Mouse (Mus musculus) cerebellum, adult 8-10 months (tissue): ENCODE measurements around the gene 2310034G01Rik.

ENCODE experiments used
- DNase-seq: peaks from one replicate; pipeline ENCODE4 v3.0.0; 2022

2310034G01Rik gene

DNA sequence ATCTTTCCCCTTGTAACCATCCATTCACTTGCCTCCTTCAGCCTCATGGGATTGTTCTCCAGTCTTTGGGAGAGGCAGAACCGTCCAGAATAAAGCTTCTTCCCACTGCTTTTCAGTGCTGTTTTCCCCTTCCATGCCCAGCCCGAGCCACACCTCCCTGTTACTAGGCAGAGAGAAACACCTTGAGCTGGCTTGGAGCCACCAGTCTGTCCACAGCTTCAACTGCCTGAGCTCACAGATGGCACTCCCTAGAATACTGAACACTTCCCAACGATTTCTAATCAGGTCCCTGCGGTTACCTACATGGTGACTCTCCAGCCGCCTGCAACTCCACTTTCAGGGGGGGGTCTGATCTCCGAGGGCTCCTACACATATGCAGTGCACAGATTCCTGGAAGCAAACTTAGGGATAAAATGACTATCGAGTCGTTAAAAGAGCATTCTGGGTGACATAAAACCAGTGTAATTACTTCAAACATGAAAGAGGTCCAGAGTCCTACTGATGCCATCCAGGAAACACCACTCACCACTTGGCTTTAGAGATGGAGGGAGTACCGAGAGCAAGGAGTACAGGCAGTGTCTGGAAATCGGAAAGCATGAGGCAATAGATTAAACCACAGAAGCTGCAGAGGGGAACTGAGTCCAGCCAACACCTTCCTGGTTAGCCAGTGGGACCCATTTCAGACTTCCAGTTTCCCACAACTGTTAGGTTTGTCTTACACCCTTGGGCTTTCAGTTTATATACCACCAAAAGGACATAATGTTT, at the start of gene 2310034G01Rik:
Gene 2310034G01Rik, minus strand, starts transcription at position 135 of the 765 bp plus-strand sequence.
- DNase-seq, result no peak

DNA sequence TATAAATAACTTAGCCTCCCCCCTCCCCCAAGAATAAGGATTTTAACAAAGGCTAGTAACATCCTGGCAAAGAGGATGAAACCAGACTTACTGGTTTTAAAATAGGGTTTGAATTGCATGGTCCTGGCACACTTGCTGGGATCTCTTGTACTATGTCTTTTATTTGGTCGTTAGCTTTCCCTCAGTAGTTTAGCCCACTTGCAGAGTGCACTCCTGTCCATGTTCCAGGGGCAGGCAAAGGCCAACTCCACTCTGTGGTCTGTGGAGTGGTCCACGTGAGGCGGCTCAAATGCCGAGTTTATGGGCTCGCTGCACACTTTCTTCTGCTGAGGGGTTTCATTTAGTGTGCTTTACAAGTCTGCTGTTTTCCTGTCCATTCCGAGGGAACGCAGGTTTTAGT, 49.8 kb upstream of the 2310034G01Rik start:
- DNase-seq, result no peak

DNA sequence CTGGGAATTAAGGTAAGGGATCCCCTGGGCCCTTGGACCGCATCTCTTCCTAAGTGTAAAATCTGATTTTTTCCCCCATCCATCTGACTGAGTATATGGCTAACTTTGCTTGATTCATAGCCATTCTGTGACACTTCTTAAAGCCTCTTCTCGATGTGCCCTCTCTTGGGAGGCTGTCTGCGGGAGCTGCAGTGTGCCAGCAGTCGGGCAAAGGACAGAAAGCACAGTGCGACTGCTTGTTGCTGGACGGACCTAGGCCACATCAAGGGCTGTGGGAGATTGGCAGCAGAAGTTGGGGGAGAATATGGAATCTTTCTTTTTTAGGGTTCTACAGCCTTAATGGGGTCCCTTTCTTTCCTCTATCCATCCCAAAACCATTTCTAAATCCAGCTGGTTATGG, 49.3 kb upstream of the 2310034G01Rik start:
- no peak for DNase-seq

DNA sequence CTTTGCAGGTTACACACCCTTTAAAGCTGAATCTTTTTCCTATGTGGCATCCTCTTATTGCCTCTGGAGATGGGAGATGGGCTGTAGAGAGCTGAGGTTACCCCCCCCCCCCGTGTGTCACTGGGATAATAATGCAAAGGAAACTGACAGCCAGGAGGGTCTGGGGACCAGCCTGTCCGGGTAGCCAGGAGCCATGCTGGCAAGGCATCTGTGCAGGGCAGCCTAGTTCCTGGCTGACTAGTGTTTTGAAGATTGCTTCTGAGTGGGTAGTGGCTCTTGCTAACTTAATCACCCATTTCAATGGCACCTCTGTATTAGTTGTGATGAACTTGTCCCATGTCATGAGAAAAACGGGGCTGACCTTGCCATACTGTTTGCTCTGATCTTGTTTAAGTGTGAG, 48.3 kb upstream of the 2310034G01Rik start:
- DNase-seq, result no peak

DNA sequence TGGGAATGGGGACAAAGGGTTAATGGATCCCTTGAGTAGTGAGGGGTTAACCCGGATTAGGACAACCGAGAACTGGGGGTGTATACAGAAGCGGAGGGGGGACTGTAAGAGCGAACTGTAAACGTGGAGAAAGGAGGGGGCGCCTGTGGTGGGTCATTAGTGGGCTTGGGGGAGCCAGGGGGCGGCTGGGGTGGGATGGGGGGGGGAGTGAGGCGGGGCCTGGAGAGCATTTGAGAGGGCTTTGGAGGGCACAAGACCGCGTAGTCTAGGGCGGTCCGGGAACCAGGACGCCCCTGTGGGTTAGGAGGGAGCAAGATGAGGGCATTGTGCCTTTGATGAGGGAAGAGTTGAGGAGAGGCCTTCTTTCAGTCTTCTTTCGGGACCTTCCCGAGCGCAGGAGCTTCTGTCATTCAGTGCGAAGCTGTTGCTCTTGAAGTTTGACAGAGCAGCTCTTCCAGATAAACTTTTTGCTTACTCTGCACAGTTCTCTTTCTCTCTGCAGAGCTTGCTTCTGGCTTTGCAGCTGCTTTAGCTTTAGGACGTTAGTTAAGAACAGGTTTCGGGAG, 47.4 kb upstream of the 2310034G01Rik start:
- no peak for DNase-seq

DNA sequence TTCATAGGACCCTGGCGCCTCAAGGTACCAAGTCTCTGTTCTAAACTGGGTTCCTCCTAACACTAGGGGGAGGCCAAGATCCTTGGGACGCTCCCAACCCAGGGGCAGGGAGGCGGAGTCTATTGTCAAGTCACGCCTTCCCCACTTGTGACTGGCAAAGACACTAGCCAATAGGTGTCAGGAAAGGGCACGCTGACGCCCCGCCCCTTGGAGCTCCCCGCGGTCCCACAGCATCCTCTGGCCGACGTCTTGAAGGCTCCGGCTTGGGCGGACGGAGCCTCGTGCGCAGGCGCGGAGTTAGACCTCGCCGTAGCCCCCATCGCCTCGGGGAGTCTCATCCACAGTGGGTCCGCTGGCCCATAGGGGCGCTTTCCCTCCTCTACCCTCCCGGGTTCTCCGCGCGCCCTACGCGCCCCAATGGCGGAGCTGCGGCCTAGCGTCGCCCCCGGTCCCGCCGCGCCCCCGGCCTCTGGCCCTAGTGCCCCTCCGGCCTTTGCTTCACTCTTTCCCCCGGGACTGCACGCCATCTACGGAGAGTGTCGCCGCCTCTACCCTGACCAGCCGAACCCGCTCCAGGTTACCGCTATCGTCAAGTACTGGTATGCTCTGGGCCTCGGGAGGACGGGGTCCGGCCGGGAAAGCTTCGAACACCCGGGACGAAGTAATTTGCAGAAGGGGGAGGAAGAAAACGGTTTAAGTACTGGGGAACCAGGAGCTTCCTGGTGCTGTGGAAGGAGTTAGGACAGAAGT, 46.8 kb upstream of the 2310034G01Rik start, which contains the start of gene Sufu:
Gene Sufu, plus strand, starts transcription at position 211 of the 750 bp plus-strand sequence.
- peak; percentile 99 for DNase-seq

DNA sequence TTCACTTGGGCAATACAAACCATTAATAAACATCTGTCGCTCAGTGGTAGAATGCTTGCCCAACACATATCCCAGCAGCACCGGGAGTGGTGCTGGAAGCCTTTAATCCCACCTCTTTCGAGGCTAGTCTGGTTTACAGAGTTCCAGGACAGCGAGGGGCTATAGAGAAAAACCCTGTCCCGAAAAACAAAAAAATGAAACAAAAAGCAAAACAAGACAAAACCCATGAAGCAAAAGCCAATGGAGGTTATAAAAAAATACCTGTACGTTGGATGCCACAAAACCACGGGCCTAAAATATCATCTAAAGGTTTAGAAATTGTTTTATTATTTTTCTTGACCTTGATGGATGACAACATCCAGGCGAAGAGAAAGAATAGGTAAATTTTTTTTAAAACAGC, 46.0 kb upstream of the 2310034G01Rik start:
- no peak for DNase-seq

DNA sequence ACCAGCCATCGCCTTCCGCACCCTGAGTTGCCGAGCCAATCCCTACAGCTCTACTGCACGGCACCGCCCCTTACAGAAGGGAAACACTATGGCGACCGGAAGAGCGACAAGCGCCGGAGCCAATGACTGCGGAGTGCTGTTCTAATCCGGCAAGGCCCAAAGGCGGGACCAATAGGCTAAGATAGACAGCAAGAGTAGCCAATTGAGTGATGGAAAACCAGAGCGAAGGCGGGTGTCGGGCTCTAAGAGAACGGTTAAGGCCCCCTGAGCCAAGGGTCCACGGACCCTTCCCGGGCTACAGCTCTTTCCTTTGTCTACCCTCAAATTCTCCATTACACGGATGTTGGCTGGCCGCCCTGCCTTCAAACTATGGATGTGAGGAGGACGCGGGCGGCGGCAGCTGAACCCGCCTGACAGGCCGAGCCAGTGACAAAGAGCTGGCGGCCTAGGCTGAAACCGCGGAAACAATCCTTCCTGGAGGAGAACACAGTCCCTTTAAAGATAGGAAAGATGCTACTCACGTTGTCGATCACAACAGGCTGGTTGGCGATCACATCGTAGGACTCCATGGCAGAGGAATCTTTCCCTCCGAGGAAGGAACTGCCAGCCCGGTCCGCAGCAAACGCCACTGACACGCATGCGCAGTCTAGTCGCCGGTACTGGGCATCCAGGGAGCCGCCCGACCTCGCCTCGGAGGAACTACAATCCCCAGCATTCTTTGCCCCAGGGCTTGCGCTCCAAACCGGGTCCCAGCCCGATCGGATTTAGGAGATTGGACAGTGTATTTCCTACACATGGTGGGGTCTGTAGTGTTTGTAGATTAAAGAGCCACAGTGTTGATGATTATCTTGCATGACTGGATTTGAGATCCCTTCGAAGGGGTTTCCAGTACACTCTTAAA, 45.3 kb upstream of the 2310034G01Rik start, which contains the start of gene Actr1a:
Gene Actr1a, minus strand, starts transcription at position 640 of the 901 bp plus-strand sequence.
- peak; percentile 98 for DNase-seq

DNA sequence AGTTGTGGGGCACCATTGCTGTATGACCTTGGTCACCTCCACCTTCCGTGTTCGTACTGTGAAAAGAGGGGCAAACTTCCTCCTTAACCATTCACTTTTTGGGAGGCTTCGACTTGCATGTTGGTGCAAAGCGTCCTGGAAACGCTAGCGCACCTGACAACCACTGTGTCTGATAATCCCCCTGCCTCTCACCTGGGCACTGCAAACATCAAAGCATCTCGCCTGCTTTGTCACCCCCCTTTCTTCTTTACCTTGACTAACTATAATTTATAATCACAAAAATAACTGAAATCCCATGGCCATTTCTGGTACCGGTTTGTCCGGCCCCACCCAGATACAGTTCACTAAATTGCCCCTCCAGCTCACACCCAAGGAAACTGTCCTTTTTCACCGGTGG, 44.6 kb upstream of the 2310034G01Rik start:
- DNase-seq, result no peak

DNA sequence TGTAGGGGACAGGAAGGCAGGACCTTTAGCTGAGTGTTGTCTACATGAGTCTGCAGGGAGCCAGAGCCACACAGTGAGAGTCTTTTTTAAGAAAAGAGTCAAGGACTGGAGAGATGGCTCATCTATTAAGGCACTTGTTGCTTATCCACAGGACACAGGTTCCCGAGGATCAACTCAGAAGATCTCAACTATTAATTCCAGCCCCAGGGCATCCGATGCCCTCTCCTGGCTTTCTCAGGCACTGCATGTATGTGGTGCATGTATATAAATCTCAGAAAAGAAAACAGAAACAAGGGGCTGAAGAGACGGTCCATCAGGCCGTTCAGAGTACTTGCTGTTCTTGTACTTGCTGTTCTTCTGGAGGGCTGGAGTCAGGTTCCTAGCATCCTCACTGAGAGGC, 41.9 kb upstream of the 2310034G01Rik start:
- DNase-seq, result no peak

DNA sequence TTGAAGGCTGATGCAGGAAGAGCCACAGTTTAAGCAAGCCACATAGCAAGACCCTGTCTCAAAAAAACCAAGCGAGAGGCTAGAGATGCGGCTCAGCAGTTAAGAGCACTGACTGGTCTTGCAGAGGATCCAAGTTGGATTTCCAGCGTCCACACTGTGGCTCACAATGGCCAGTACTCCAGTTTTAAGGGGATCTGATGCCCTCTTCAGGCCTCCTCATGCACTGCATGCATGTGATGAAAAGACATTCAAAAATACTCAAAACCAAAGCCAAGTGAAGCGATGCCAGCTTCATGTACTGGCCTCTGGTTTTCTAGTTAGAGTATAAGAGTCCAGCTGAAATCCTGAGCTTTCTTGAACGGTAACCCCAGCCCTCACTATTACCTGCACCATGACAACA, 39.8 kb upstream of the 2310034G01Rik start:
- no peak for DNase-seq

DNA sequence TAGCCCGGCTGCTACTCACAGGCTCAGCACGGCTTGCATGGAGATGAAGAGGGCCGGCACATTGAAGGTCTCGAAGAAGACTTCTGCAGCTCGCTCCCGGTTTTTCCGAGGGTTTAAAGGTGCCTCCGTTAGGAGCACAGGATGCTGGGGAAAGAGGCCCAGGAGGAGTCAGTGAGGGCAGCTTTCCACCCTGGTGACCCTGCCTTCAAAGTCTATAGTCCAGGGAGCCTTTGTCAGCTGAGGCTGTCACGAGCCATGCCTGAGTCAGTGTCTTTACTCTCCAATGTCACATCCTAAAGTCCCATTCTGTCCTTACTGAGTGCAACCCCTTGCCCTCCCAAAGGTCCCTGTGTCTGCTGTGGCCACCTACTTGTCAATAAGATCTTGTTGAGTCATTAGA, 32.2 kb upstream of the 2310034G01Rik start:
- no peak for DNase-seq

DNA sequence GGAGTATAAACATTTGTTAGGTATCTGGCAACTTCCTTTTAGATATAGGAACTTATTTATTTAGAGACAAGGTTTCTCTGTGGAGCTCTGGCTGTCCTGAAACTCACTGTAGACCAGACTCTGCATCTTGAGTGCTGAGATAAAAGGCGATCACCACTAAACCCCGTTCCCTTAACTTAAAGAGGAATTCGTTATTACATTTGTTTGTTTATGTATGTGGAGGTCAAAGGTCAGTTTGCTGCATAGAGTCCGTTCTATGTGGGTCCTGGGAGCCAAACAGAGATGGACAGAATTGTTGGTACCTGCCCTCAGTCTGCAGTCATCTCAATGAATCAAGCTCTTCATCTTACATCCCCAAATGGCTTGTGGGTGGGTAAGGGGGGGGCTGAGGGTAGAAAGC, 25.8 kb upstream of the 2310034G01Rik start:
- no peak for DNase-seq

DNA sequence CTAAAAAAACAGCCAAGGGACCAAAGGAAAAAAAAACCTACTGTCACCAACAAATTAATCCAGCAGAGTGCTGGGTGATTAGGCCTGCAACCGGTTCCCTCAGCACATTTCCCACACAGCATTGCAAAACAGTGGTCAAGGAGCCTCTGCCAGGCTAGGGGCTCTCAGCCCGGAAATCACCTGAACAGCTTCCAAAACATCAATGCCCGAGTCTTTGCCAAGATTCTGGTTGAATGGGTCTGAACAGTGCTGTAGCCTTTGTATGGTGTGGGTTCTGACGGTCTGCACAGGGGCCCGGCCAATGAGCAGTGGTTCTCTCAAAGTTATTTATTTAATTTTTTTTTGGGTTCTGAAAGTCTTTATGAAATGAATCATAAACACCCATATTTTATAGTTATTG, 25.4 kb upstream of the 2310034G01Rik start:
- DNase-seq, result no peak

DNA sequence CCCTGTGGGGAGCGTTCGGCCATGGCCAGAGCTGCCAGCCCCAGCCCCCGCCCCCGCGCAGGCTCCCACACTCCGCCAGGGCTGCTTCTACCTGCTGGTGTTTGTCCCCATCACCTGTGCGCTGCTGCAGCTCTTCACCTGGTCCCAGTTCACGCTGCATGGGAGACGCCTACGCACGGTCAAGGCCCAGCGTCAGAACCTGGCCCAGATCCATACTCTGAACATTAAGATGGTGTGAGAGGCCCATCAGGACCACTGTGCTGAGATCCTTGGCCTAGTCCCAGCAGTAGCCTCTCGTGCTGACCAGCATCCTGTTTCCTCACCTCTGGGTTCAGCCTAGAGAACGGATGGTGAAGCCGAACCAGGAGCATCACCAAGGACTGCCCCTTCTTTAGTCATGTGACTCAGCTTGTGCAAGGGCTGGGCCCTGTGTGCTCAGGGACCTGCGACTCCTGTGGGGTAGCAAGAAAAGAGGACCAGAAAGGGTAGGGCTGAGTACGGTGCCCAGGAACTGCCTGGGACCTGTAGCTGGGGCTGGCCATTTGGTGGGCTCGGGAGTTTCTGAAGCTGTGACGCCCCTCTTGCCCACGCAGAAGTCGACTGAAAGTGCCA, 24.5 kb upstream of the 2310034G01Rik start:
- DNase-seq, result no peak

DNA sequence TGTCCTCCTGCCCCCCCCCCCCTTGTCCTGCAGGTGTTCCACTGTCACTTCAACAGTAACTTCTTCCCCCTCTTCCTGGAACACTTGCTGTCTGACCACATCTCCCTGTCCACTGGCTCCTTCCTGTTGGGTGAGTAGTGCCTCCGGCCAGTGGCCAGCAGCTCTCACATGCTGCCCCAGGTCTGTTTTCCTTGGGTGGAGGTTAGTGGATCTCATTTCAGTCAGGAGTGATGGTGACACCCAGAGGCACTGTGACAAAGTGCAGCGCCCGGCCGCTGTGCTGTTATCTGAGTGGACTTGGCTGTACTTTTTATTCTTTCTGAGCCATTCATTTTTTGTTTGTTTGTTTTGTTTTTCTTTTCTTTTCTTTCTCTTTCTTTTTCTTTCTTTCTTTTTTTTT, 19.1 kb upstream of the 2310034G01Rik start:
- DNase-seq, result peak; percentile 59

DNA sequence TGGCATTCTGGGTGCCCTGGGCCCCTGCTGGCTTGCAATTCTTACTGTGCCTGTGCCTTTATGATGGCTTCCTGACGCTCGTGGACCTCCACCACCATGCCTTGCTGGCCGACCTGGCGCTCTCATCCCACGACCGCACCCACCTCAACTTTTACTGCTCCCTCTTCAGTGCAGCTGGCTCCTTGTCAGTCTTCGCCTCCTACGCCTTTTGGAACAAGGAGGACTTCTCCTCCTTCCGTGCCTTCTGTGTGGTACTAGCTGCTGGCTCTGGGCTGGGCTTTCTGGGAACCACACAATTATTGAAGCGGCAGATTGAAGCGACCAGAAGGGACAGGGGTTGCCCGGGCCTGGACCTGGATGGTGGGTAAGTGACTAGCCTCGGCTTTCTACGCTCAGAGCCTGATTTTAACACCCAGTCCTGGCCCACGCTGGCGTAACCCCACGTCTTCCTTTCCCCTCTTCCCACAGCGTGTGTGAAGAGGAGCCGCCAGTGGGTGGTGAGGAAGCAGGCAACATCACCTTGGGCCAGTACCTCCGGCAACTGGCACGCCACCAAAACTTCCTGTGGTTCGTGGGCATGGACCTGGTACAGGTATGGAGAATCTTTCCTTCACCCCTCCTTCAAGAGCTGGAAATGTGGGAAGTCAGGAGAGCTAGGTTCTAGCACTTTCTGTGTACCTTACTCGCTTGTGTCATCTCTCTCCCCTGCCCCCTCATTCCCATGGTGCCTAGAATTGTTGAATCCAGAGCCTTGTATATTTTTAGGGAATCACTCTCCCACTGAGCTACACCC, 17.9 kb upstream of the 2310034G01Rik start:
- DNase-seq, result no peak

DNA sequence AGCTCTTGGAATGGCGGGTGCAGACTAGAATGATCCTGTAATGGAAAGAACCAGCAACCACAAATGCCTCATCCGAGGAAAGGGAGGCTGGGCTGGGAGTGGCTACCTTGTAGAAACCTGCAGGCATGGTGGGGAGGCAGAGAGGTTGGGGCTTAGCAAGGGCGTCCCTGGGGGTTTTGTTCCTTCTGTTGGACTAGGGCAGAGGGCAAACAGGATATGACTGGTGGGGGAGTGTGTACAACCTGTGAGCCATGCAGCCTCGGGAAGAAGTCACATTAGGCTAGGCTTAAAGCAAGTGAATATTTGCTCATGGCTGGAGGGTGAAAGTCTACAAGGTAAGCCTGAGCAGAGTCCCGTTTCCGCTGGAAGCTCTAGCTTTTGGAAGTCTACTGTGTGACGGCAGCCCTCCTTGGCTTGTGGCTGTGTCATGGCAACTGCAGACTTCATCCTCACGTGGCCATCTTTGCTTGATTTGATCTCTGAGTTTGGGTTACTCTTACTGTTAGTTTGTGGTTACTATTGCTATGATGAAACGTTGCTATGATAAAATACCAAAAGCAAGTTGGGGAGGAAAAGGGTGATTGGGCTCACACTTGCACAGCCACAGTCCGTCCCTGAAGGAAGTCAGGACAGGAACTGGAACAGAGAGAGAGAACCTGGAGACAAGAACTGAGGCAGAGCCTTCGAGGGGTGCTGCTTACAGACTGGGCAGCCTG, 13.3 kb upstream of the 2310034G01Rik start:
- DNase-seq, result no peak

DNA sequence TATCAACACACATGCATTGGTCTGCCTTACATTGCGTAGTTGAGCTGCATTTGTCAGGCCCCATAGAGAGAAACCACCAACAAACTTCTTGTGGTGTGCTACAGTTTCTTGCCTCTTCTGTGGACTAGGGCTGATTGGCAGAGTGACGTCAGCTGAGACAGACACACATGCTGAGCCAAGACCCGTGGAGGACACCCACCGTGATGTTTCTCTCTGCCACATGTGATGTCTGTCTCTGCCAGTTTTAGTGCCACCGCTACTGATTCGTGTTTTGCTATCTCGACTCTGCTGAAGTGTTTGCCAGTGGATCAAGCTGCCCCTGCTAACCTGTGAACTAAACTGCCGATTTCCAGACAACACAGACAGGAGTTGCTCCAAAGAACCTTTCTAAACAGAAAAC, 12.0 kb upstream of the 2310034G01Rik start:
- DNase-seq, result no peak

DNA sequence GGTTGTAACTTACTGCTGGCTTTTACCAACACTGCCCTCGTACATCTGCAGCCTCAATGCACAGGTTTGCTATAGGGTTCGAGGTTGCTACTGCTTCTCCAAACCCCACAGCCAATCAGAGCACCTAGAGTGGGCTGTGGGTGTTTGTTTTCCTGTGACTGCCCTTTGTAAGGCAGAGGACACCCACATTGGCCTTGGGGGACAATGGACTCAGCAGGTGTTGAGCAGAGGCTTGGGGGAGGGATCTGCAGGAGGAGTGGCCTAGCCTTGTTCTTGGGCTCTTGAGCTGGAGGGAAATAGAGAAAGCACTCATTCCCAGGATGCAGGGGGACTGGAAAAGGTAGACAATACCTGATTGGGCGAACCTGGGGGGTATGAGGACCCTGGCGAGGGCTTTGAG, 8.3 kb upstream of the 2310034G01Rik start:
- DNase-seq, result no peak
